Mouse (Mus musculus): ENCODE measurements around the gene Sectm1a.

- TF ChIP-seq GATA1 (IDR thresholded peaks at IDR 0.05; ENCODE audit: low read length) (no peak), TAL1 (IDR thresholded peaks at IDR 0.05; ENCODE audit: low read length) (no peak)
Measured at GRCm38 (mm10) chr11:121051793-121052192, 29.2 kb downstream of the Sectm1a start.

Data from erythroblast, embryonic 14.5 days (primary cell).